Mouse (Mus musculus): ENCODE results near the gene Mcemp1.

Gene Mcemp1

DNA sequence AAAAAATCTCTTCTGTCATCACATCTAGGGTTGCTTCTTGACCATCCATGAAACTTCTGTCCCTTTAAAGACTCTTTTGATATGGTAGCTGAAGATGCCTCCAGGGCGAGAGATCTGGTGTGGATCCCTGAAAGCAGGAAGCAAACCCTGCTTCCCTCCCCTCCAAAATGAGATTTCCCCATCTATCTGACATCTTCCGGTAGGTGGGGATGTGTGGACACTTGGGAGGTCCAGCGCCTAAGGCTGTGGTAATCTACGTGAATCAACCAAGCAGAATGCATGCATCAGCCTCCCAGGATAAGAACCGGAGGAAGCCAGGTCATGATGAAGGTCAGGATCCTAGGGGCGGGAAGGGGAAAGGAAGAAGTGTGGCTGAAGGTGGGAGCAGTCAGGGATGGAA is at the start of gene Mcemp1:
TSS of gene Mcemp1 (plus strand) at position 248 of the 400 bp plus-strand sequence.
- DNase-seq (ENCODE audit: low read depth in 1 of 2, low spot score in 2 of 2): peak in 1 of 2 experiments; percentile 34

DNA sequence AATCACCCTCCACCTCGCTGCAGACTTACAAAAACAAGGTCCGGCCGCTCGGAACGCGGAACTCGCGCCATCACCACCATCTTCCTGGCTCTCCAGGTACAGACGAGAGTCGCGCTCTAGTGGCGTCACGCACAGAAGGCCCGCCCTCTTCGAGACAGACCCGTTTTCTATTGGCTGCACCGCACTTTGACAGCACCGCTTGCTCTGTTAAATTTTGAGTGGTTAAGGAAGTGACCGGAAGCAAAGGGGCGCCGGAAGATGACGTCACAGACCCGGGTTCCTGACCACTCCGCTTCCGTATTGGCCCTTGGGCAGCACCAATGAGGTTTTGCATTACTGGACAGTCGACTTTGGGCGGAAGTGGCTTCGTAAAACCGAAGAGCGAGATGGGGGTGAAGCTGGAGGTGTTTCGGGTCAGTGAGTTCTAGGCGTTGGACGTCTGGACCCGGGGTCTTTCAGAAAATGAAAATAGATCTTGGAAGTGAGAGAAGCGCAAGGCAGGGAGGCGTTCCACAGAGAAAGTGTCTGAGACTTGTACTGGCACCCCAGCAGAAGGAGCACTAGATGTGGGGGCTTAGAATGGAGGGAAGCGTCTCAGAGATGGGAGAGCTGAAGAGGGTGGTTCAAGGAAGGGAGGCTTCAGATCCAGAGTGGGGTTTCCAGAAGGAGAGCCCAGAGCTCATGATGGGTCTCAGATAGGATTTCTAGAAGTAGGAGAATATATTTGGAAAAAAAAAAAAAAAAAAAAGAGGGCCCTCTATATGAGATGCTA is 44.2 kb upstream of the Mcemp1 start, which contains the start of the genes Xab2 and Pet100:
TSS of gene Xab2 (minus strand) at position 118 of the 772 bp plus-strand sequence.
TSS of gene Pet100 (plus strand) at position 350 of the 772 bp plus-strand sequence.
- peak; percentile 97 for DNase-seq (ENCODE audit: low read depth in 1 of 2, low spot score in 2 of 2)

DNA sequence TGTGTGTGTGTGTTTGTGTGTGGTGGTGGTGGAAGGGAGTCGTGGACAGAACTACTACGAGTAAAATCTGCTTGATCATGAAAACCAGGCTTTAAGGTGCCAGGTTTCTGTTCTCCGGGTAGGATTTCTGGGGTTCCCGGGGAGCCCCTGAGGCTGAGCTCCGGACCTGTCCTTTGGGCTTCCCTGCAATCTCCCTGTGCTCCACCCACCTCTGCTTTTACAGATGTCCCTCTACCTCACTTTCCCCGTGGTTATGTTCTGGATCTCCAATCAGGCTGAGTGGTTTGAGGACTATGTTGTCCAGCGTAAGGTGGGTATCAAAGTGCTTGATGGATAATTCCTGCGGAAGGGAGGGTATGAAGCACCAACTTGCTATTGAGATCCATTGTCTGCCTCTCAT is 43.4 kb upstream of the Mcemp1 start:
- DNase-seq (ENCODE audit: low read depth in 1 of 2, low spot score in 2 of 2): no peak

DNA sequence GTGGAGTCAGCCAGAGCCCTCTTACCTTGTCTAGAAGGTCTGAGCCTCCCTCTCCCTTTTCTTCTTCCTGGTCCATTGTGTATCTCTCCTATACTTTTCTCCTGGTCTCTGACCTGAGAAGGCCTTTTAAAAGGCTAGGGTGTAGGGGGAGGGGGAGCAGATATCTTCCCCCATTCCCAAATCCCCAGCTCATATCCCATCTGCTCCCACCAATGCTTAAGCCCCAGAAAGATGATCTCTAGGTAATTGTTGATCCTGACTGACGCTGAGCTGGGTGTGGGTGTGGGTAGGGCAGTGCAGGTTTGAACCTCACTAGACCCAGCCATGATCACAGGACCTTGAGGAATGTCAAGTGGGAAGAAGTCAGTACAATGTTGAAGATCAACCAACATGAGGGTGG is 40.1 kb upstream of the Mcemp1 start, which contains the start of gene Pcp2:
TSS of gene Pcp2 (minus strand) at position 101 of the 400 bp plus-strand sequence.
- DNase-seq (ENCODE audit: low read depth in 1 of 2, low spot score in 2 of 2): no peak

DNA sequence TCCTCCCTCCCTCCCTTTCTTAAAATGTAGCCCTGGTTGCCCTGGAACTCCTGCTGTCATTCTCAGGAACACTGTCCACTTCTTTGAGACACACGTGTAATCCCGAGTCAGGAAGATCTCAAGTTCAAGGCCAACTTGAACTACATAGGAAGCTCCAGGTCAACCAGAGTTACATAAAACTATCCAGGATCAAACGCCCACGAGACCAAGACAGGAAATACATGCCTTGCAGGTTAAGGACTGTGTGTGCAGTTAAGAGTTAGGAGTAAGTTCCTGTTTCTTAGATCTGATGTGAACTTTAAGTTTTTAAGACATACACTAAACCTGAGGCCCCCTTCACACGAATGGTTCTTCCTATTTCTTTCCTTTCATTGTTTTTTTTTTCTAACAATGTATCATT is 38.6 kb upstream of the Mcemp1 start:
- DNase-seq (ENCODE audit: low read depth in 1 of 2, low spot score in 2 of 2): no peak

DNA sequence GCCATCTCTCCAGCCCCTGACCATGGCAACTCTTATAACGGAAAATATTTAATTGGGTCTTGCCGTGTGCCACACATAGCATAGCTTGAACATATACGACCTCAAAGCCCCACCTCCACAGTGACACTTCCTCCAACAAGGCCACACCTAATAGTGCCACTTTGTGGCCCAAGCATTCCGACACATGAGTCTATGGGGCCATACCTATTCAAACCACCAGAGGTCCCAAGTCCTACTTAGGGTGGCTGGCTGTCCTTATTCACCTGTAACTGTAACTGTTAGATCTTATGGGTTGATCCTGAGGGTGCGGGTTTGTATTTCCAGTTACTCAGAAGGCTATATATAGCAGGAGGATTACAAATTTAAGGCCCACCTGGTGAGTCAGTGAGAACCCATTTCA is 37.5 kb upstream of the Mcemp1 start:
- DNase-seq (ENCODE audit: low read depth in 1 of 2, low spot score in 2 of 2): peak in 1 of 2 experiments; percentile 28

DNA sequence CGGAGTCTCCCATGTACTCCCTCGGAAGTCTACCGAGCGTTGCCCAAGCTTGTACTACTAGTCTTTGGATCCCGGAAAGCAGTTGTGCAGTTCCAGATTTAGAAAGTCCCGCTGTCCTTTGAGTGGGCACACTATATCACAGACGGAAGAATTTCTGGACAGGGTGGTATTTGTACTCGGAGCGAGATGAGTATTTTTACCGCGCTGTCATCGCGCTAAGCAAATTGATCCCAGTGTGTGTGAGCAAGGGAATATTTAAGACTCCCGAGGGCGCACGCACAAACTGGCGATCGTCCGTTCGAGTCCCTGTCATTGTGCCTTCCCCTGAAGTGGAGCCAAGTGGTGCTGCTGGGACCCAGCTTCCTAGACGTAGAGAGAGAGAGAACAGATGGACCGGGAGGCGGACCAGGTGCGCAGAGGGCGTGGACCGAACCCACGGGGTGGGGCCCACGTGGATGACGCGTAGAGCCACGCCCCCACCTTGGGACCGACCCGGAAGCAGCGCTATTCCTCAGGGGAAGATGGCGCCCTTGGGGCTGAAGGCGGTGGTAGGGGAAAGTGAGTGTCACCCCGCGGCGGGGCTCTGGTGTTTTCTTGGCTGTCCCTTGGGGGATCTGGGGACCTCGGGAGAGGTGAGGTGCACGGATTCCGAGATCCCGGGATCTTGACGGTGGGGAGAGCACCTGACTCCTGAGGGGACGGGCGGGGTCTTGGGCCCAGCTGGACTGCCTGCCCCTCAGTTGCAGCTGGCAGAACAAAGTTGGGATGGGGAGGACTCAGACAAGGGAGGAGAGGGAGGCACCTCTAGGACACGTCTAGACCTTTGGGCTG is 34.7 kb upstream of the Mcemp1 start, which contains the start of gene Stxbp2:
TSS of gene Stxbp2 (plus strand) at position 309 of the 831 bp plus-strand sequence.
- DNase-seq (ENCODE audit: low read depth in 1 of 2, low spot score in 2 of 2): peak; percentile 44 to 63

DNA sequence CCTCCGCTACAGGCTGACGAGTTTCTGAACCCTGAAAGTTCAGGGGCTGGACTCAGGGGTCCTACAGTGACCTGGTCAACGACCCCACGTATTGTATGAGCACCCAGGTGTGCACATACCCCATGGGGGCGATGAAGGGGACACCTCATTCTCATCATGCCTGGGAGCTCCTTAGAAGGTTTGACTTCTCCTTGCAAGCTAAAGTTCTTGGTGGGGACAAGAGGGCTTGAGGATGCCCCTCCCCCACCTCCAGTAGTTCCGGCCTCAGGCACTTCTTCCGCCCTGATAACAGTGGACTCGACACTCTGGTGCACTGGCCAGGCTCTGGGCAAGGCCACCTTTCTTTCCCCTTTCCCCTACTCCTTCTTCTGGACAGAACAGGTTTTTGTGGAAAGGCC is 34.1 kb upstream of the Mcemp1 start:
- DNase-seq (ENCODE audit: low read depth in 1 of 2, low spot score in 2 of 2): no peak

DNA sequence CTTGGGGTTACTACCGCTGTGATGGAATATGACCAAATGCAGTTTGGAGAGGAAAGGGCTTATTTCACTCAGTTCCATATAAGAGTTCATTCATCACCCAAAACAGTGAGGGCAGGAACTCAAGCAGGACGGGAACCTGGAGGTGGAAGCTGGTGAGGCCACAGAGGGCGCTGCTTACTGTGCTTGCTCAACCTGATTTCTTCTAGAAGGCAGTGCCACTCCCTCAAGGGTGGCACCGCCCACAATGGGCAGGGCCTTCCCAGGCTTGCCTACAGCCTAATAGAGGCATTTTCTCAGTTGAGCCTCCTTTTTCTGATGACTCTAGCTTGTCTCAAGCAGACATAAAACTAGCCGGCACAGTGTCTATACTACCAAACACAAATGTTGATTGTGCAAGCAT is 19.8 kb upstream of the Mcemp1 start:
- peak; percentile 62 to 79 for DNase-seq (ENCODE audit: low read depth in 1 of 2, low spot score in 2 of 2)

DNA sequence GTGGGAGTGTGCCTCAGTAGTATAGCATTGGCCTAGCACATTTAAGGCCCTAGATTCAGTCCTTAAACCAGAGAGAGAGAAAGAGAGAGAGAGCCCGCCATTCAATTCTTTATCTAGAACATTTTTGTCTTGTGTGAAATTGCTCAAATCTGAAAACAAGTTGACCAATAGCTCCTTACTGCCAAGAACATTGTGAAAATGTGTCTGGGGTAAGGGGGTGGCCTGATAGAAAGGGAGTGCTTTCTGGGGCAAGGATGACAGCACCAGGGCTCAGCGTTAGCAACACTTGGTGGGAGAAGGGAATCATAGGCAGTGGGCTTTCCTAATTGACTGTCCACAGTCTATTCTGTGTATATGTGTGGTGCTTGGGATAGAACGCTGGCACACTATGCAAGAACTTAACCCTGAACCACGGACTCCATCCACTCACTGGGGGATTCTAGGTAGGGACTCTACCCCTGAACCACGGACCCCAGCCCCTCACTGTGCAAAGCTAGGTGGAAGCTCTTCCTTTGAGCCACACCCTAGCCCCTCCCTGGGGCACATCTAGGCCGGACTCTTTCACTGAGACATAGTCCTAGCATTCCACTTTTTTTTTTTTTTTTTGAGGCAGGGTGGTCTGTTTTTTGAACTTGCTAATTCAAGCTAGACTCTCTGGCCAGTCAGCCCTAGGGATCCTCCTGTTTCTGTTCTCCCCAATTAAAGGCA is 18.6 kb upstream of the Mcemp1 start:
- DNase-seq (ENCODE audit: low read depth in 1 of 2, low spot score in 2 of 2): no peak

DNA sequence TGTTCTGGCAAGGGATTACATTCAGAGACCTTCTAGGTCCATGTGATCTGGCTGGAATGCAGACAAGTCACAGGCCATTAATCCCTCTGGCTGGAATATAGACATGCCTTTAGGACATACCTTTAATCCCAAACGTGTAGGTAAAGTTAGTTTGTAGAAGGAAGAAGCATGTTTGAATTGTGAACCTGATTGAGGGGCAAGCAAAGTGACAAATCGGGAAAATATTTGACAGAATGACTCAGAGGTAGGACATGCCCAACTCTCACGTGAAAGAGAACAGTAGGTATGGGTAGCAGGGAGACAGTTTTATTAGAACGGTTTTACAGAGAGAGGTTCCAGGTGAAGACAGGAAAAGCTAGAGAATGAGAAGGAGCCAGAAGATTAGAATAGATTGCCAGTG is 18.0 kb upstream of the Mcemp1 start:
- no peak for DNase-seq (ENCODE audit: low read depth in 1 of 2, low spot score in 2 of 2)

DNA sequence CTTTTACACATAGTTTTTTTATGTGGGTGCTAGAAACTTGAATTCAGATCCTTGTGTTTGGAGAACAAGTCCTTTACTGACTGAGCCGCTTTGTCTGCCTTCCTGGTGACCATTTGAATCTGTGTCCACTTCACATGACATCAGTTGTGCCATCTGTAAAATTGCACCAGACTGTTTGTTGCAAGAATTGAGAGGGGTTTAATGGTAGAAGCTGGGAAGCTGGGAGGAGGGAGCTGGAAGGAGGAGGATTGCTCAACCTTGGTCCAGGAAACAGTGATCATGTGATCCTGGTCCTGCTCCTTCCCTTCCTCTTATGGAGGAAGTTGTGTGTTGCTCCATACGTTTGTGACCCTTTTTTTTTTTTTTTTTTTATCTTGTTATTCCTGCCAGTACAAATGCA is 17.3 kb upstream of the Mcemp1 start:
- peak in 1 of 2 experiments; percentile 9 for DNase-seq (ENCODE audit: low read depth in 1 of 2, low spot score in 2 of 2)

DNA sequence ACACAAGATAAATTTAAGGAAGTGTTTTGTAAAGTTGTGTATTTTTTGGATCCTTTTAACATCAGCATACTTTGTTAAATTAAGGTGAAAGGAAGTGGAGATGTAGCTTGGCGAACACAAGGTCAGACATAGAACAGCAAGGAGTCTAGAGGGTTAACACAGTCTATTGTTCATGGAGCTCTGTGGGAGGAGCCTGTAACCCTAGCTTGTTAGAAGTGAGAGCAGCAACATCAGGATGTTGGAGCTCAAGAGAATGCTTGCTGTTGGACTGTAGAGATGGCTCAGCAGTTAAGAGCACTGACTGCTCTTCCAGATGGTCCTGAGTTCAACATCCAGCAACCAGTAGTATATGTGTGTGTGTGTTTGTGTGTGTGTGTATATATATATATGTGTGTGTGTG is 16.6 kb upstream of the Mcemp1 start:
- no peak for DNase-seq (ENCODE audit: low read depth in 1 of 2, low spot score in 2 of 2)

DNA sequence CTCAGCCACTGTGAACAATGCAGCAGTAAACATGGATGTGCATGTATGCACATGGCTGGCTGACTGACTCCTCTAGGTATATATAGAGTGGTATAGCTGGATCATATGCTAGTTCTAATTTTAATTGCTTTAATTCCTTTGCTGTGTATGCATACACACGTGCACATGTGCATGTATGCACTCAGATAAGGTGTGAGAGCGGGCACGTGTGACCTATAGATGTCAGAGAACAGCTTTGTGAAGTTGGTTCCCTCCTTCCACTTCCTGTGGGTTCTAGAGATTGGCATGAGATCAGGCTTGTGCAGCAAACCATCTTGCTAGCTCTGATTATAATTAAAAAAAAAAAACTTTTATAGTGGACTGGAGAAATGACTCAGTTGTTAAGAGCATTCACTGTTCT is 12.7 kb upstream of the Mcemp1 start:
- no peak for DNase-seq (ENCODE audit: low read depth in 1 of 2, low spot score in 2 of 2)

DNA sequence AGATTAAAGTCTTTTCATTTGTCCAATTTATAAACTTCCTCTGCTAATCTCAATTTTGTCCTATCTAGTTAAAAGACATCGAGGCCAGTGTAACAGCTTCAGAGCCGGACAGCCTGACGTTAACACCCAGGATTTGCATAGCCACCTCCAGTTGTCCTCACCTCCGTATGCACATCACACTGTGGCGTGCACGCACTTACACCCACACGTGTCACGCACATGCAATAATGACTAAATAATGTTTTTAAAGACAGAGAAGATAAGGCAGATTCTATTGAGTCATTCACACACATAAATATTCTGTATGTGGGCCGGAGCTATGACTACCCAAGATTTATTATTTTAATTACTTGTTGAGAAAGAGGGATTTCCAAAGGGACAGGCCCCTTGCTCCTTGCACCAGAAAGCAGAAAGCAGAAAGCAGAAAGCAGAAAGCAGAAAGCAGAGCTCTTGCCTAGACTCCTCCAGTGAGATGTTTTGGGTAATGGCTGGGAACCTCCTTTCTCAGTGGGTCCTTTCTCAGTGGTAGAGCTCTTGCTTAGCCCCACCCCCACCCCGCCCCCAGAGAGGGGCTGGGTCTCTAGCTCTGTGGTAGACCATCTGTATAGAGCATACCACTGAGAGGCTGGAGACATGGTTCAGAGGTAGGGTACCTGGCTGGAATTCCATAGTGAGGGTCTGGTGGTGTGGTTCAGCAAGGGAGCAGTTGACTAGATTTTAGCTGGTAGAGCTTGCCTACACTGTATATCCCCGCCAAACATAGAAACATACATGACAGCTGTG is 10.6 kb upstream of the Mcemp1 start:
- DNase-seq (ENCODE audit: low read depth in 1 of 2, low spot score in 2 of 2): no peak

DNA sequence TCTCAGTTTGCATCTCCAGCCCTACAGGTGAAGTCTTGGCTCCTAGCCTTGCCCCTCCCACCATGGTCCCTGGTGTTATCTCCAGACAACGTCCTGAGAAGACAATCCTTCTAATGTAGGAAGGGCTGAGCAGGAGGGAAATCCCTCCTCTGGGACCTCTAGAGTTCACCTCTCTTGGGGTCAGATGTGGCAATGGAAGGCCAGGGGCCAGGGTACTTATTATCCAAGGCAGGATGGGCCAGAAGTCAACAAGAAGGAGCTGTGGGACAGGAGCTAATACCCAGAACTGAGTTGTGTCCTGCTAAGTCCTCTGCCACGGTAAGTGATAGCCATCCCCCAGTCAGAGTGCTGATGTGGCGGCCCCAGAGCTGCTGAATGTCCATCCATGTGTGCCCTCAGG is 10.0 kb upstream of the Mcemp1 start, which contains the start of gene Retn:
TSS of gene Retn (plus strand) at position 245 of the 400 bp plus-strand sequence.
- no peak for DNase-seq (ENCODE audit: low read depth in 1 of 2, low spot score in 2 of 2)

DNA sequence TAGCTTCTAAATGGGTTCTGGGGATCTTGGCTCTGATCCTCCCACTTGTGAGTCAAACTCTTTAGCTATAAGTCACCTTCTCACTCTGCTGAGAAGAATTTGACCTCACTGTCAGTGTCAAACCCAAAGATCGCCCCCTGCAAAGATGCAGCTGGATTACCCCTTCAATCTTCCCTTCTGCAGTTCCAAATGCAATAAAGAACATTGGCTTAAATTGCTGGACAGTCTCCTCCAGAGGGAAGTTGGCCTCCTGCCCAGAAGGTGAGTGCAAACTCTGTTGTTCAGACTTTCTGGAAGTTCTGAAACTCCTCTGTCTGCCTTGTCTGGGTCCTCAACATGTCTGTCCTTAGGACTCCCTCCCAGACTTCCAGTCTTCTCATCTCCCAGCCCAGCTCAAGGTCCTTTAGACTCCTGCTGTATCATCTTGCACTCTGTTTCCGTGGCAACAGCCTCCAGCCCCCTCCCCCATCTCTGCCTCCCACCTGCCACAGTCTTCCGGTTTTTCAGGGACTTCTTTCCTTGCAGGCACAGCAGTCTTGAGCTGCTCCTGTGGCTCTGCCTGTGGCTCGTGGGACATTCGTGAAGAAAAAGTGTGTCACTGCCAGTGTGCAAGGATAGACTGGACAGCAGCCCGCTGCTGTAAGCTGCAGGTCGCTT is 8.7 kb upstream of the Mcemp1 start:
- DNase-seq (ENCODE audit: low read depth in 1 of 2, low spot score in 2 of 2): no peak

DNA sequence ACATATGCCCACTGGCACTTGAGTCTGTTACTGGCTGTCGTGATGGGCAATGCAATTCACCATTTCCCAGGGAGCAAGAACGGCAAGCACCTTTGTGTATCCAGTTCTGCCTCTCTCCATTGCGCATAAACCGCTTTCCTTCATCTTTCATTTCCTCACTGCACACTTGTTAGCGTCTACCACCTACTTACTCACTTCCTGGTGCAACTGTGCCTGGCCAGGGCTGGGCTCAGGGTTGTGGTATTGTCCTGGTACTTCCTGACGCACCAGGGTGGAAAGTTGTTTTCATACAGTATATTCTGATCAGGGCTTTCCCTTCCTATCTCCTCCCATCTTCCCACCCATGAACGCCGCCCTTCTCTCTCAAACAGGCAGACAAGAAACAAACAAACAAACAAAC is 4.7 kb upstream of the Mcemp1 start:
- no peak for DNase-seq (ENCODE audit: low read depth in 1 of 2, low spot score in 2 of 2)

DNA sequence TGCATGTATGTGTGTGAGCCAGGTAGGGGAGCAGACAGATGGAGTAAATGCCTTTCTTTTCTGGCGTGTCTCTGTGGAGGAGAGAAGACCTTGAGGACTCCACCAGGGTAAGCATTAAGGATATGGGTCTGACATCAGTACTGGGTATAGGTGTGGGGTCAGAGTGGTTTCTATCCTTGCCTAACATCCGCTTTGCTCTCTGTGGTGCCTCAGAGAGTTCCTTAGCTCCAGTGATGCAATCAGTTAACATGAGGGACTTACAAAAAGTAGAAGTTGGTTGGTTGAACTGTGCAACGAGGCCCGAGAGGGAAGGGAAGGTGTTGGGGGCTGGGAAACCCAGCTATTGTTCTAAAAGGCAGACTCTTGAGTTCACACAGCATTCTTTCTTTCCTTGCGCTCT is 1.1 kb upstream of the Mcemp1 start:
- DNase-seq (ENCODE audit: low read depth in 1 of 2, low spot score in 2 of 2): peak; percentile 27 to 57

DNA sequence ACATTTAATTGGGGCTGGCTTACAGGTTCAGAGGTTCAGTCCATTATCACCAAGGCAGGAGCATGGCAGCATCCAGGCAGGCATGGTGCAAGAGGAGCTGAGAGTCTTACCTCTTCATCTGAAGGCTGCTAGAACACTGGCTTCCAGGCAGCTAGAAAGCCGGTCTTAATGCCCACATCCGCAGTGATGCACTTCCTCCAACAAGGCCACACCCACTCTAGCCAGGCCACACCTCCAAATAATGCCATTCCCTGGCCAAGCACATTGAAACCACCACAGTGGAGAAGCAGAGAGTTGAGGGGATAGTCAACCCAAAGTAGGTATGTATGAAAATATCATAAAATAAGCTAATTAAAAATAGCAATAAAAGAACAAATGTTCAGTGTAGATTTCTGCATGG is 4.8 kb downstream of the Mcemp1 start:
- peak; percentile 60 to 71 for DNase-seq (ENCODE audit: low read depth in 1 of 2, low spot score in 2 of 2)
